Mouse (Mus musculus): Measurements from ENCODE around the gene 2610318N02Rik.

2610318N02Rik gene

GRCm38 (mm10) chr16:17082121-17082792 is 42.7 kb downstream of the 2610318N02Rik start:
- no peak for DNase-seq (ENCODE audit: low read depth, low spot score)

GRCm38 (mm10) chr16:17078101-17078500 is 46.9 kb downstream of the 2610318N02Rik start:
- H3K27me3 ChIP-seq (ENCODE audit: control insufficient read depth, insufficient read depth, low read length, poor library complexity, severe bottlenecking) = no peaks in the 10 kb centered on the region; the same call in 1 of the 2 replicates
- no peak for DNase-seq (ENCODE audit: low read depth, low spot score)

More at GRCm38 (mm10) chr16:17082121-17082792, 42.7 kb downstream of the 2610318N02Rik start:
- no peaks in the 10 kb centered on the region for H3K27me3 ChIP-seq (ENCODE audit: control insufficient read depth, insufficient read depth, low read length, poor library complexity, severe bottlenecking)
- no peaks in the 10 kb centered on the region for H3K36me3 ChIP-seq (ENCODE audit: control insufficient read depth, insufficient read depth, low read length, poor library complexity, severe bottlenecking)

GRCm38 (mm10) chr16:17076869-17077268 is 48.1 kb downstream of the 2610318N02Rik start:
- H3K36me3 ChIP-seq (ENCODE audit: control insufficient read depth, insufficient read depth, low read length, poor library complexity, severe bottlenecking) = no peaks in the 10 kb centered on the region
- no peak for DNase-seq (ENCODE audit: low read depth, low spot score)
- no peaks in the 10 kb centered on the region; the same call in 1 of the 2 replicates for H3K27me3 ChIP-seq (ENCODE audit: control insufficient read depth, insufficient read depth, low read length, poor library complexity, severe bottlenecking)

More at GRCm38 (mm10) chr16:17078101-17078500, 46.9 kb downstream of the 2610318N02Rik start:
- no peaks in the 10 kb centered on the region for H3K36me3 ChIP-seq (ENCODE audit: control insufficient read depth, insufficient read depth, low read length, poor library complexity, severe bottlenecking)

GRCm38 (mm10) chr16:17076301-17076700 is 48.7 kb downstream of the 2610318N02Rik start:
- no peak for DNase-seq (ENCODE audit: low read depth, low spot score)
- H3K27me3 ChIP-seq (ENCODE audit: control insufficient read depth, insufficient read depth, low read length, poor library complexity, severe bottlenecking) = no peaks in the 10 kb centered on the region; the same call in 1 of the 2 replicates
- H3K36me3 ChIP-seq (ENCODE audit: control insufficient read depth, insufficient read depth, low read length, poor library complexity, severe bottlenecking) = no peaks in the 10 kb centered on the region

- Histone ChIP-seq H3K36me3 (ENCODE audit: control insufficient read depth, insufficient read depth, low read length, poor library complexity, severe bottlenecking) (no peaks in the 10 kb centered on the region), H3K27me3 (ENCODE audit: control insufficient read depth, insufficient read depth, low read length, poor library complexity, severe bottlenecking) (no peaks in the 10 kb centered on the region; the same call in 1 of the 2 replicates)
- no peak for DNase-seq (ENCODE audit: low read depth, low spot score)
Measured at GRCm38 (mm10) chr16:17073000-17073399, 52.0 kb downstream of the 2610318N02Rik start.

- Histone ChIP-seq H3K27me3 (ENCODE audit: control insufficient read depth, insufficient read depth, low read length, poor library complexity, severe bottlenecking) (no peaks in the 10 kb centered on the region), H3K36me3 (ENCODE audit: control insufficient read depth, insufficient read depth, low read length, poor library complexity, severe bottlenecking) (no peaks in the 10 kb centered on the region)
- DNase-seq (ENCODE audit: low read depth, low spot score) = no peak
Measured at GRCm38 (mm10) chr16:17070716-17071115, 54.3 kb downstream of the 2610318N02Rik start.

GRCm38 (mm10) chr16:17069511-17070443 is 55.2 kb downstream of the 2610318N02Rik start, which contains the start of gene Ypel1:
Gene Ypel1 (plus strand): TSS chr16:17069696.
- no peaks in the 10 kb centered on the region for H3K36me3 ChIP-seq (ENCODE audit: control insufficient read depth, insufficient read depth, low read length, poor library complexity, severe bottlenecking)
- no peaks in the 10 kb centered on the region for H3K27me3 ChIP-seq (ENCODE audit: control insufficient read depth, insufficient read depth, low read length, poor library complexity, severe bottlenecking)
- peak; percentile 72 for DNase-seq (ENCODE audit: low read depth, low spot score)

GRCm38 (mm10) chr16:17067552-17067951 is 57.4 kb downstream of the 2610318N02Rik start:
- no peaks in the 10 kb centered on the region for H3K36me3 ChIP-seq (ENCODE audit: control insufficient read depth, insufficient read depth, low read length, poor library complexity, severe bottlenecking)
- H3K27me3 ChIP-seq (ENCODE audit: control insufficient read depth, insufficient read depth, low read length, poor library complexity, severe bottlenecking) = no peaks in the 10 kb centered on the region
- no peak for DNase-seq (ENCODE audit: low read depth, low spot score)
